Mouse (Mus musculus) brain, embryonic 14.5 days (tissue): Measurements from ENCODE around the gene Rrp12. TPM values are rescaled to one million over a fixed set of nuclear protein-coding genes. Genes with fewer than 3 reads are reported as not detected.

ENCODE experiments used
- DNase-seq: peaks from one replicate; pipeline ENCODE4 v3.0.0-alpha.2; 2011; ENCODE audit warnings: low read depth
- CTCF ChIP-seq: fragments of 200-500 bp; IDR thresholded peaks from 2 replicates; pipeline ENCODE4 v1.5.1; 2012; ENCODE audit warnings: inconsistent platforms, mild to moderate bottlenecking, moderate library complexity, borderline replicate concordance; ENCODE audit not compliant: insufficient read depth, insufficient read length; ENCODE audit errors: extremely low read depth
- POLR2A ChIP-seq: fragments of 200-500 bp; IDR thresholded peaks from 2 replicates; pipeline ENCODE4 v1.6.1; 2012; ENCODE audit warnings: mild to moderate bottlenecking, inconsistent platforms, borderline replicate concordance; ENCODE audit not compliant: poor library complexity, insufficient read depth, insufficient read length, severe bottlenecking; ENCODE audit errors: extremely low read depth
- polyA plus RNA-seq: library from polyadenylated mRNA; depleted of rRNA; stranded (reverse); fragments of >200 nt; gene quantifications from 2 replicates; pipeline ENCODE4 v1.2.3, GENCODE M21; 2012

Rrp12 gene
- polyA plus RNA-seq, 1 experiment, result 17.1 TPM

DNA sequence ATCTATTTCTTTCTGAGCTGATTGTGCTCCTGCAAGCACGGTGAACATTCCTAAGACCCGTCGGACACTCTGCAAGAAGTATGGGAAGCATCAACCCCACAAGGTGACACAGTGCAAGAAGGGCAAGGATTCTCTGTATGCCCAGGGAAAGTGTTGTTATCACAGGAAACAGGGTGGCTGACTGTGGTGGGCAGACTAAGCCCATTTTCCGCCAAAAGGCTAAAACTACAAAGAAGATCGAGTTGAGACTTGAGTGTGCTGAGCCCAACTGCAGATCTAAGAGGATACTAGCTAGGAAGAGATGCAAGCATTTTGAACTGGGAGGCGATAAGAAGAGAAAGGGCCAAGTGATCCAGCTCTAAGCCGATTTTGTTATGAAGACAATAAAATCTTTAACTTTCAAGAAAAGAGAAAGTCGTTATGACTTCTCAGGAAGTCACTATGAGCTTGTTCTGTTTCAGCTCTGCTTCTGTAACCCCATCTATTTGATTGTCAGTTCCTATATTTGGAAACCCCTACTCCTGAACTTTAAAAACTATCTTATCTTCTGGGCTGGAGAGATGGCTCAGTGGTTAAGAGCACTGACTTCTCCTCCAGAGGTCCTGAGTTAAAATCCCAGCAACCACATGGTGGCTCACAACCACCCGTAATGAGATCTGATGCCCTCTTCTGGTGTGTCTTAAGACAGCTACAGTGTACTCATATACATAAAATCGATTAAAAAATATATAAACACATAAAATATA lies 7.0 kb upstream of the Rrp12 start:
- no peak for DNase-seq
- TF ChIP-seq POLR2A, result no peak
- no peak for TF ChIP-seq CTCF

DNA sequence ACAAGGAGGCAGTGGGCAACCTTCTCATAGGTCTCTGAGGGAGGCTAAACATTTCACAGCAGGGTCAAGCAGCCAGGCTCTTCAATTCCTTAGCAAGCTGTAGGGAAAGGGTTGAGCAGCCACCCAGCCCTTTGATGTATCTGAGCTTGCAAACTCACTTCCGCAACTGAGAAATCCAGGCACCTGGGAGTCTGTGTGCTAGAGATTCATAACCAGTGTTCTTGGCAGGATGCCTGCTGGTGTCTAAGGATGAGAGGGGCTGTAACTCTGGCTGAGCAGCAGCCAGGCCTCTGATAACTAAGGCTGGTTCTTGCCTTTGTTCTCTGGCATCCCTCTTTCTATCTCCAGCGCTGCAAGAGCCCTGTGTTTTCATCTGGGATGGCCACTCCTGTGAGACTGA lies 5.7 kb upstream of the Rrp12 start:
- no peak for TF ChIP-seq CTCF
- TF ChIP-seq POLR2A, result no peak
- DNase-seq, result peak; percentile 20

DNA sequence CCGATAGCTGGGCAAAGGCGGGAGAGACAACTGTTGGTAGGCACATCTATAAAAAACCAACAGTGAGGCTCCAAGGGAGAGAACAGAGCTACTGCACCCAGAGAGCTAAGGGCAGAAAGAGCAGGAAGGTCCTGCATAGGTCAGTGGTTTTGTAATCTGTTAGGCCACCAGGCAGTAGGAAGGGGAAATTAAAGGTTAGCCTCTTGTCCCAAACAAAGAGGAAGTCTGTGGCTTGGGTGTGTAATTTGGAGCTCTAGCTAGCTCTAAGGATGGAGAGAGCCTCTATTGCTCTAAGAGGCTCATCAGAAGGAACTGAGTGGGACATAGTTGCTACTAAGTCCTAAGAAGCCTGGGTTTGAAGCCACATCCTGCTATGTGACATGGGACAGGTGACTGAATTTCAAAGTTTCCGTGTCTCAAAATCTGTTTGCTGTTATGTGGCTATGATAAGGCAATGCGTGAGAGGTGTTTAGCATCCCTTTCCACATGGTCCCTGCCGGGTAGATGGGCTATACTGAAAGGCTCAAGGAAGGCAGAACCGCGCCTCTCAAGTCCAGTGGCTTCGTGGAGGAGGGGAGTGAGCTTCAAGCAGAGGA lies 4.6 kb upstream of the Rrp12 start:
- TF ChIP-seq CTCF, result no peak
- no peak for DNase-seq

DNA sequence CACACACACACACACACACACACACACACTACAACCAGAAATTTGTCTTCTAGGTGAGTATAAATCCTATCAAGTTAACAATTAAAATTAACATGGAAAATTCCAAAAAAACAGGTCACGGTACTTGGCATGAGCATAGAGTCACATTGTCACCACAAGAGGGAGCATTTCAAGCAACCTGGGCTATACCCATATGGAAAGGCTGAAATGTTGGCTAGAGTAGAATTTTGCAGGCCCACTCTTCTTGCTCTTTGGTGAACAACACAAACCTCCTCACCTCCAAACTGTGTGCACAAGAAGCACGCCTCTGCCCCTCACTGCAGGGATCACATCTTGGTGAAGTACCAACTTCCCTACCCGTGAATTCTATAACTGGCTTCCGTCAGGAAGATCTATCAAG lies 2.9 kb upstream of the Rrp12 start:
- TF ChIP-seq POLR2A, result no peak
- peak; percentile 67; the same call in 1 of the 2 replicates for TF ChIP-seq CTCF
- DNase-seq, result peak; percentile 63

DNA sequence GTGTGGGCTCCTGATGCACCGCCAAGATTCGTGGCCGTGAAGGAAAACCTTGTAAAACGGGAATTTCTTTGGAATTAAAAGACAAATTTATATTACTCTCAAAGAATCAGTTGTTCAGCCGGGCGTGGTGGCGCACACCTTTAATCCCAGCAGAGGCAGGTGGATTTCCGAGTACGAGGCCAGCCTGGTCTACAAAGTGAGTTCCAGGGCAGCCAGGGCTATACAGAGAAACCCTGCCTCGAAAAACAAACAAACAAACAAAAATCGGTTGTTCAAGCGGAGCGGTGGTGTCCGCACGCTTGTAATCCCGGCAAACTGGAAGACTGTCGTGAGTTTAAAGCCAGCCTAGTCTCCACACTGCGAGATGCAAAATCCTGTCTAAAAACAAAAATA lies 342 bp upstream of the Rrp12 start:
- TF ChIP-seq POLR2A (no peak), CTCF (no peak)
- DNase-seq, result no peak

DNA sequence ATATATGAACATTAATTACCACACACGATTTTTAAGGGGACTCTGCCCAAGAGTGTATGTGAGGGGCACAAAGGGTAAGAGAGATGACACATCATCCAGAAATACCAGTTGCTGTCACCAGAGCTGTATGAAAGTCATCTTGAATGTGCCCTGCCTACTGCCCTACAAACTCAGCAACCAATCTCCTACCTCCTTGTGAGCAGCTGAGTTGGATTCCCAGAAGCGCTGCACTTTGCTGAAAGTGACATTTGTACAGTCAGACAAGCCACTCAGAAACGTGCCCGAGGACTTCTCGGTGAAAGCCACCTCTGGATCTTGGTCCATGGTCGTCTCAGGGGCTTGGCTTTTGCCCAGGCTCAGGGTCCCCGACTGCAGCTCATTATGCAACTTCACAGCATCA lies 1.0 kb downstream of the Rrp12 start:
- TF ChIP-seq CTCF, result no peak
- no peak for TF ChIP-seq POLR2A
- no peak for DNase-seq

DNA sequence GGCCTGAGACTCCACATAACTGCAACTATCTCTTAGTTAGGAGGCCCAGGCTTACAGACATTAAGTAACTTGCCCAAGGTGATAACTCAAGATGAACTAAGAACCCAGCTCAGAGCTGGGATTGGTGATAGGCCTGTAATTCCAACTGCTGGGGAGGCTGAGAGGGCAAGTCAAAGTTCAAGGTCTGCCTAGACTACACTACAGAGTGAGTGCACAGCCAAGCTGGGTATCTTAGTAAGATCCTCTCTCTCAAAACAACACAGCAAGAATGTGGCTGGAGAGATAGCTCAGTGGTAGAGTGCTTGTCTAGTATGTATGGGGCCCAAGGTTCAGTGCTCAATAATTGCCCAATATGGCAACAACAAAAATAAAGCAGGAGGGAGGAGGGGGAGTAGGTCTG lies 7.8 kb downstream of the Rrp12 start:
- TF ChIP-seq CTCF, result no peak
- no peak for TF ChIP-seq POLR2A
- no peak for DNase-seq

DNA sequence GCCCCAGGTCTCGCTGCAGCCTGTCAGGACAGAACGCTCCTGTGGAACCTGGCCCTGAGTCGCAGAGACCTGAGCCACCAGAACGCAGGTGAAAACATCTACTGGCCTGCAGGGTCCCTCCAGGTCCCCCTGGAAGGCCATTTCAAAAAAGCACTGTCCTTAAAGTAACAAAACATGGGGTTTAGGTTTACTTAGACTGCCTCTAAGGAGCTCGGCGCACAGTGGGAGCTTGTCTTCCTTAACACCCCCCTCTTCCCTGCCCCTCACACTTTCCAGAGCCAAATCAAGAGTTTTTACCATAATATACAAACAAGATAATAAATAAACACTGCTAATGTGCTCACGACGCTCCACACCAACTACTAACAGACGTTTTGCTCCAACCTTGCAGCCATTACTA lies 12.1 kb downstream of the Rrp12 start:
- TF ChIP-seq POLR2A (no peak), CTCF (no peak)
- DNase-seq, result no peak

DNA sequence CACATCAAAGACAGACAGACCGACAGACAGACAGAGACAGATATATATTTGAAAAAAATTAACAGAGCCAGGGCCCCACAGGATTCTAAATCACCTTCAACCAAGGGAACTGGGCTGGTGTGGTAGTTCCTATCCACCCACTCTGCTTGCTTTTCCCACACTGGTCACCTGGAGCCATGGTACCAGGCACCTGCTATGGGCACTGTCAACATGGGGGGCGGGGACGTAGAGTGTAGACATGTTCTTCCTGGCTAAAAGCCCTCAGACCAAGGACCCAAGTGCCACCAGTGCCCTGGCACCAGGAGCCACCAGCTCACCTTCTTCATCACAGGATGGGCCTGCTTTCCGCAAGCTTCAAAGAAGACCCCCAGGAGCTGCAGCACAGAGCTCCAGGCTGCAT lies 14.1 kb downstream of the Rrp12 start:
- DNase-seq, result no peak
- TF ChIP-seq CTCF, result no peak
- no peak for TF ChIP-seq POLR2A

DNA sequence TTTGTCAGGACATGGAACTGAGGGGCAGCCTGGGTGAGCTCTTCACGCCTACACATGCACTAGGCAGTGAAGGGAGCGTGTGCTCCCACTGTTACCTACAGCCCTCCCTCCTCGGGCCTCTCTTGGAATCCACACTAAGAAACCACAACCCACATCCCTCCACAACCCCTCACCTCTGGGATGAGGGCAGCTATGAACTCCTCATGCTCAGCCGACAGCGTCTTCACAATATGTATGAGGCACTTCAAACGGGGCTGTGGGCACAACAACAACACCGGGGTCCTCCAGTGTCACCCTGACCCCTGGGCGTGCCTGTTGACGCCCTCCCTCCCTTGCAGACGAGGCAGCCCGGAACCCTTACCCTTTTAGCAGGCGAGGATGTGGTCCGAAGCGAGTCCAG lies 21.6 kb downstream of the Rrp12 start:
- DNase-seq, result no peak
- TF ChIP-seq CTCF (no peak), POLR2A (no peak)

DNA sequence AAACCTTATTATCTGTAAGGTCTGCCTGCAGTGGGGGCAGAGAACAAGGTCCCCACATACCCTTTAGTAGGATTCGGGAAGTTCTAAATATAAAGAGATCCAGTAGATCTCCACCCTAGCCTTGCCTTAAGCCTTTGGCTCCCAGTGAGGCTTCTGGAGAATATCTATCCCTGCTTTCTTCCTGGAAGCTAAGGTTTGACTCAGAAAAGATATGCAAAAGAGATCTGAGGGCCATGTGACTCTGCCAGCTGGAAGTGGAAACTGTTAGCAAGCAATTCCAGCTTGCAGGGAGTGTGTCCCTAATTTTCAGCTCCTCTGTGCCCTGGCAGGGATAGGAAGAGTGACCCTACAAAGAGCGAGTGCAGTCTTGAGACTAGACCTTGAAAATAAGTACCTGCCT lies 23.7 kb downstream of the Rrp12 start:
- TF ChIP-seq CTCF, result no peak
- no peak for DNase-seq

DNA sequence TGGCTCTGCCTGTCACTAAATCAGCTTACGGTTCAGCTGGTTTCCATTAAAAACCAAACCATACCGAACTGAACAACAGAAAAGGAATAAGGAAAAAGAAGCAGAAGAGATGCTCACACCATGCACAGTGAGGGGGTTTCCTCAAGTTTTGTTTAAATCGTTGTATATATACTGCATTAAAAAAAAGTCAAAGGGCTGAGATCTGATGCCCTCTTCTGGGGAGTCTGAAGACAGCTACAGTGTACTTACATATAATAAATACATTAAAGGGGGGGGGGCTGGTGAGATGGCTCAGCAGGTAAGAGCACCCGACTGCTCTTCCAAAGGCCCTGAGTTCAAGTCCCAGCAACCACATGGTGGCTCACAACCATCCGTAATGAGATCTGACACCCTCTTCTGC lies 26.0 kb downstream of the Rrp12 start:
- peak; percentile 20 for DNase-seq
